Mouse (Mus musculus): ENCODE data around the gene Vti1a.
A peak's percentile ranks its signal among the peaks of the same experiment; 100 is the strongest.

Vti1a gene

GRCm38 (mm10) chr19:55381343-55381742, 65.2 kb downstream of the Vti1a start:
- no peak for DNase-seq

- no peak for DNase-seq
These were observed 66.7 kb downstream of the Vti1a start for GRCm38 (mm10) chr19:55382745-55383144.

GRCm38 (mm10) chr19:55384634-55385033, 68.5 kb downstream of the Vti1a start:
- no peak for DNase-seq

DNA sequence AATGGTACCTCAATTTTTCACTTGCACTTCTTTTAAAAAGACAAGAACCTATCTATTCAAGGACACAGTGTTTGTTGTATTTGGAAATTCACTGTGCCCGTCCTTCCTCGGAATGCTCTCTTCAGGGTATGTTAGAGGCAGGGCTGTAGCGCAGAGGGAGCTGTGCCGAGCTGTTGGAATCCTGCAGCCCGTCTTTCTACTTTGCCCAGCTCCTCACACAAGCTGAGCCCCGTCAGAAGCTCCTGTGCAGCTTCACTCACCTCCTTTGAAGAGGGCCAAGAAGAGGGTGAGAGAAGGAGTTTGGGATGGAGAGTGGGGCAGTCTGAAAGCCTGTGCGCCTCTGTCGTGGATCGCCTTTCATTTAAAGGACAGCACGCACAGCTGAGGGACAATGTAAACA, 72.9 kb downstream of the Vti1a start:
- no peak for DNase-seq

- DNase-seq: no peak
These were observed 74.2 kb downstream of the Vti1a start for GRCm38 (mm10) chr19:55390323-55390722.

GRCm38 (mm10) chr19:55401638-55402037, 85.5 kb downstream of the Vti1a start:
- no peak for DNase-seq

- no peak for DNase-seq
These were observed 92.4 kb downstream of the Vti1a start for GRCm38 (mm10) chr19:55408486-55408885.

DNA sequence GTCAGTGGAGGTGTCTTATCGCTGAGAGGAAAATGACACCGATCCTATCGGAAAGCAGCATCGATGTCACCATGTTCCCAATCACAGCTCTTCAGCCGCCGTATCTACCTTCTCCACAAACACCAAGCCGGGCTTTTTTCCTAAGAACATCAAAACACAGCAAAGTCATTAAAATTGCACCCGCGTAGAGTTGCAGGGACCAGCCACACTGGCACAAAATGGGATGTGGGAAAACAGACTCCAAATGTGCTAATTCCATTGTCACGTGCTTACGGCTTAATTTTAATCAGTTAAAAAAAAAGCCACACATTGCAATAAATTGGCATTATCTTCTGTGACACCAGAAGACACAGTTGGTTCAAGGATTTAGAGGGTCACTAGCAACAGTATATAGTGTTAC, 95.3 kb downstream of the Vti1a start:
- DNase-seq: no peak

- no peak for DNase-seq
These were observed 95.8 kb downstream of the Vti1a start for GRCm38 (mm10) chr19:55411894-55412293.

DNA sequence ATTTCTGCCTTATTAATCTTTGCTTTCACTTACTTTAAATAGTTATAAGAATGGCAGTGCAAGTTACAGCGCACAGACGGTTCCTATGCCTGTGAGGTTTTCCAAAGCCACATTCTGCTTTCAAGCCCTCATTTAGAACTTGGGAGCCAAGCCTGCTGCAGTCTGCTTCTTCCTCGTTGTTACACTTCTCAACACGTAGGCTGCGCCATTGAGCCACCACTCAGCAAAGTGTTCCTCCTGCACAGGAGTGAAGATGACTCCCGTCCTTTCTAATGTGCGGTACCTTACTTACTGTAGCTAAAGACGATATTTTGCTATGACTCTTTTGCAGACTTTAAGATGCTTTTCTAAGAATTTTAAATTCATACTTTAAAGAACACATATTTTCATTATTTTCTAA, 98.0 kb downstream of the Vti1a start:
- DNase-seq: no peak

GRCm38 (mm10) chr19:55418756-55419155, 102.7 kb downstream of the Vti1a start:
- DNase-seq: no peak

DNA sequence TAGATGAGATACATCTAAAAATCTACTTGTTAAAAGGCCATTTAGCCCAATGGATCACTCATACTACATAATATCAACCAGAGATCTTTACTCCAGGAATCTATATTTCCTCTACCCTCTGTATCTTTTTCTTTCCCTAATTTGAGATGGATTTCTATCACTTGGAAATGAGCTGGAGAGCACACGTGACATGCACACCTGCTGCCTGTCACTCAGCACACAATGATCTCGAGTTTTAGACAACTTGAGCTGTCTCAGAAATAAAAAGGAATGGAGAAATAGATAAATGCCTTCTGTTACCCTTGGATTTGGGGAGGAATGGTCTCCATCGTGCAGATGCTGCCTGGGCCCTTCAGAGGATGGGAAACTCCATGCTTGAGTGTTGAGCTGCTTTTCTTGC, 103.9 kb downstream of the Vti1a start:
- no peak for DNase-seq

- no peak for DNase-seq
These were observed 105.7 kb downstream of the Vti1a start for GRCm38 (mm10) chr19:55421816-55422215.

DNA sequence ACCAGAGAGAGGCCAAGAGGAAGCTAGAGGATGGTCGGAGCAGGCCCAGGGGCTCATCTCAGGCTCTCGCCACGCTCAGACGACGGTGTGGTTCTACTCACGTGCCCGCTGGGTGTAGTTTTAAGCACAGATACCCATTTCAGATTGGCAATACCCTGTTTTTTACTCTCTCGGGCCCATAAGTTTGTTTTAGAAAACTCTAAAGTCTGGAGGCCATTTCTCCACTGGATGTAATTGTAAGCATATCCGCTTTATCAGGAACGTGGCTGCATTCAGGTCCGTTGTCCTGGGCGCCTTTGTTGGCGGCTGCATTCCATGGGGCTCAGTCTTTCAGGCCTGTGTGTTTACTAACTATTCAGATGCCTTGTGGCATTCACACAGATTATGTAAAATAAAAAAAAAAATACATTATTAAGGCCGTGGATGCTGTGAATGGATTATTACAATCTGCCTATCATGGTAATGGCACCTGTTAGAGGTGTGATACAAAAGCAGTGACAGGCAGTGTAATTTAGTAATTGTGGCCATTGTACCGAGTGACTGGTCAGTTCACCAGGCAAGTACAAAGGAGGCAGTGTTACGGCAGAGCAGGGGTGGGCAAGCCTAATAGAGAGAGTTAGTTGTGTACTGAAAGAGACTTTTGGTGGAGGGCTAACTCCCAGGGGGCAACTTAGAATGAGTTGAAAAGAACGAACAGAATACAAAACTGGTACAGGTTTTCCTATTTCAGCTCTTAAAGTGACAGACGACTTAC, 106.4 kb downstream of the Vti1a start:
- DNase-seq: no peak

- no peak for DNase-seq
These were observed 107.1 kb downstream of the Vti1a start for GRCm38 (mm10) chr19:55423065-55423716.

DNA sequence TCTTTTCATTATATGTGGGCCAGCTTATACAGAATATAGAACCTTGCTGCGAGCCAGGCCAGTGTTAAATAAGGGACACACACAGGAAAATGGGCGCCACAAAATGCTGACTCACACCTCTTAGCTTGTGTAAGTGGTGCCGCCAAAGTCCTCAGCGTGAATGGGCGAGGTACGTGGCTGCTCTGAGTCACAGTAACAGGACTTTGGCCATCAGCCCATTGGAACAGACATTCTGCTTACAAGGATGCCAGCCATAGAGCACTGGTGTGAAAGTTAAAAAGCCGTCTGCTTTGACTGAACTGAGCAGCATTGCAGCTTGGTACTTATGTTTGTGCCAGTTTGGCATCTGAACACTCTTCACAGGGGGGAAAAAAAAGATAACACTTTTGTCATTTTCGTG, 107.9 kb downstream of the Vti1a start:
- DNase-seq: peak; percentile 82

DNA sequence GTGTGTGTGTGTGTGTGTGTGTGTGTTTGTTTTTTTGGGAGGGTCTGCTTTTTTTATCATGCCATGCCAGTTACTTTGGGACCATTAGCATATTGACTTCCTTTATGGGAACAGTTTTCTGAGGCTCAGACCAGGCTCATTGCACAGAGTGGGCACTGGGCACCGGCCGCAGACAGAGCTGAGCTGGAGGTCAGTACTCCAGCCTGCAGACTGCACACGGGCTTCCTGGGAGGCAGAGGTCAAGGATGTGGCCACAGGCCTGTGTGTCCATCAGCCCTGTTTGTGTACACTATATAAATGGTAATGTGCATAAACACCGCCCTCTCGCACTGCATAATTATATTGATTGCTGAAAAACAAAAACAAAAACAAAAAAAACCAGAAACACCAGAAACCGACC, 108.4 kb downstream of the Vti1a start:
- DNase-seq: no peak

- DNase-seq: no peak
These were observed 124.2 kb downstream of the Vti1a start for GRCm38 (mm10) chr19:55440306-55440705.

DNA sequence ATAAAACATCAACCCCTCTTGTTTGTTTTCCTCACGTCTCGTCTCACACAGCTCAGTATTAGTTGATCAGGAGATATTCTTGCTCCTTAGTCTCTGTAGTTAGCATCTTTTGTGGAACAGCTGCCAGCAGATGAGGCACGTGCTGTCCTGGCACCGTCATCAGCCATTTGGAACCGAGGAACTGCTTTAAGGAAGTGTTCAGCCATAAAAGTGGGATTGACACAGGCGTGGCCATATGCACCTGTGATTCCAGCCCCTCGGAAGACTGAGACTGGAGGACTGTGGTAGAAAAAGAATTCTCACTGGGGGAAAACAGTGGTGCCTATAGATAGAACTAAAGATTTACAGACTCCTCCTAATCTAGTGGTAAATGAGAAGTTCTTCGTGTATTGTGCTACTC, 127.5 kb downstream of the Vti1a start:
- DNase-seq: no peak

DNA sequence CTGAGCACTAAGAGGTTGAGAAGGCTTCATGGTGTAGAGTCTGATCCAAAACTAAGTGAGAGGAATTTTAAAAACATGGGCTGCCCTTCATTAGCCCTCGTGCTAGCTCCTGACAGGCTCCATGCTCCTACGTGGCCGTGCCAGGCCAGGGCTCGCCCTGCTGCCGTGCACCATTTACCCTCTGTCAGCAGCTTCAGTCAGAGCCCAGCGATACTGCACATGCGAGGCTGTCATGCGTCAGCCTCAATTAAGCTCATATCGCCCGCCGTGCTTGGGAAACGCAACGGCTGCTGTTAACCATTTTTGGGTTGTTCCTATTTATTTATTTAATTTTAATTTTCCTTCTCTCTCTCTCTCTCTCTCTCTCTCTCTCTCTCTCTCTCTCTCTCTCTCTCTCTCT, 133.0 kb downstream of the Vti1a start:
- no peak for DNase-seq

GRCm38 (mm10) chr19:55449506-55449905, 133.4 kb downstream of the Vti1a start:
- DNase-seq: no peak

- no peak for DNase-seq
These were observed 140.4 kb downstream of the Vti1a start for GRCm38 (mm10) chr19:55456325-55457091.

- no peak for DNase-seq
These were observed 145.9 kb downstream of the Vti1a start for GRCm38 (mm10) chr19:55461963-55462362.

DNA sequence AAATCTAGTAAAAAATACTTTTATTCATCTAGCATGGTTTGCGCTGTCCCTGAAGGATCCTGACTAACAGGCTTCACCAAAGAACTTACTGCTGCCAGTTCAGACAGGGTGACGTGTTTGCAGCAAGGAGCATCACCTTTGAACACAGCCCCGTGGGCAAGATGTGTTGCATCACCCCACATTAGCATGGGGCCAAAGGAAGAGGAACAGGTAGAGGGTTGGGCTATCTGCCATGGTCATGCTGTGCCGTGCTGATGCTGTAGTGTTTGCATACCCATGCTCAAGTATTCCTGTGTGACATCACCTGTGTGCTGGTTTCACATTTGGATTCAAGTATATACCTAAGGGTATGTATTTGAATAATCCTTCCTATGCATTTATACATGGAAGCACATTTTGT, 147.6 kb downstream of the Vti1a start:
- DNase-seq: no peak
